Mouse (Mus musculus) intestine, embryonic 14.5 days (tissue): ENCODE measurements around the gene Rln3. TPM values are rescaled to one million over a fixed set of nuclear protein-coding genes. Genes with fewer than 3 reads are reported as not detected.
"Not testable (repeated sequence)": the region's sequence is repeated elsewhere in the genome, so short reads cannot be mapped to it uniquely, and the experiment has no call there.

Experiments
- ATAC-seq: fragments of 200-750 bp; cut with Nextera tagmentation; replicated peaks from 2 replicates; pipeline ENCODE4 v1.8.0; 2017; ENCODE audit warnings: low read depth, moderate number of reproducible peaks, moderate TSS enrichment, moderate library complexity; ENCODE audit not compliant: low FRiP score, low TSS enrichment
- DNase-seq: peaks from one replicate; pipeline ENCODE4 v3.0.0-alpha.2; 2018; ENCODE audit warnings: low spot score
- H3K27ac ChIP-seq: fragments of 300-500 bp; sonication (generic); 2 replicates; pipeline ENCODE4 v1.5.1; 2014; ENCODE audit warnings: low read depth, mild to moderate bottlenecking, control low read depth
- H3K27me3 ChIP-seq: fragments of 300-500 bp; sonication (generic); replicated peaks from 2 replicates; pipeline ENCODE4 v1.6.1; 2014; ENCODE audit warnings: low read length, control low read depth; ENCODE audit not compliant: control insufficient read depth, insufficient read depth
- H3K36me3 ChIP-seq: fragments of 300-500 bp; sonication (generic); 2 replicates; pipeline ENCODE4 v1.6.1; 2014; ENCODE audit warnings: low read length, control low read depth; ENCODE audit not compliant: control insufficient read depth, insufficient read depth
- H3K4me1 ChIP-seq: fragments of 300-500 bp; sonication (generic); replicated peaks from 2 replicates; pipeline ENCODE4 v1.6.1; 2014; ENCODE audit warnings: low read length, control low read depth, mixed read lengths; ENCODE audit not compliant: control insufficient read depth, insufficient read depth
- H3K4me2 ChIP-seq: fragments of 300-500 bp; sonication (generic); 2 replicates; pipeline ENCODE4 v1.6.1; 2014; ENCODE audit warnings: low read length
- H3K4me3 ChIP-seq: fragments of 300-500 bp; sonication (generic); 2 replicates; pipeline ENCODE4 v1.5.1; 2014; ENCODE audit warnings: low read depth, low read length, control low read depth, mixed read lengths
- H3K9ac ChIP-seq: fragments of 300-500 bp; sonication (generic); 2 replicates; pipeline ENCODE4 v1.6.1; 2014; ENCODE audit warnings: mild to moderate bottlenecking, low read length
- H3K9me3 ChIP-seq: fragments of 300-500 bp; sonication (generic); 2 replicates; pipeline ENCODE4 v1.6.1; 2016; ENCODE audit warnings: low read length, control low read depth; ENCODE audit not compliant: control insufficient read depth
- WGBS: fragments of 180-500 bp; shearing (Covaris S2); extraction: QIAGEN DNeasy Blood & Tissue Kit; methylation state at CpG from one replicate; pipeline ENCODE4 v1.1.7; 2014; 5-methylcytosine and 5-hydroxymethylcytosine counted together
- polyA plus RNA-seq: library from polyadenylated mRNA; unstranded; fragments of >200 nt; fragmentation: Nextera tagmentation; extraction: Ambion mirVana; gene quantifications from 2 replicates; pipeline ENCODE4 v1.2.1, GENCODE M21; 2014

Rln3 gene
- polyA plus RNA-seq, 1 experiment from 2014 or later: 0.41 TPM

DNA sequence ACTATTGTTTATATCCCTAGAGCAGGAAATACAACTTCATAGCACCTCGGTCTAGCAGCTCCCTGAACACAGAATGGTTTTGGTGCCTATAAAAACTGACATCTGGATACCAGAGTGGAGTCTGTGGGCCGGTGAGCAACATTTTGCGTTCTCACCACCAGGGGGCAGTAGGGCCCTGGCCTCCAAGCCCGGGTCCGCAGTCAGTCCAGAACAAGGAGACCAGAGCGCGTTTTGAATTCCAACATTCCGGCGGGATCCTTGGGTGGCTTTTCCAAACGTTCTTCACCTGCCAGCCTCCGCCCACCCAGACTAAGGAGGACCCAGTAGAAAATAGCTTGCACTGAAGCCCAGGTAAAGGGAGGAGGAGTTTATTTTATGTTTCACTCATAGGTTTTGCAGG, 34.9 kb downstream of the Rln3 start:
- no peaks in the 10 kb centered on the region for H3K36me3 ChIP-seq
- DNase-seq (peak; percentile 96), ATAC-seq (no peak)
- no peak overlapping the region for H3K9ac ChIP-seq
- H3K4me3 ChIP-seq: no peak overlapping the region
- 1% methylated on average over 11 of the region's 11 CpGs for WGBS
- H3K27me3 ChIP-seq: peaks cover 36% of the 10 kb centered on the region
- no peaks in the 10 kb centered on the region for H3K9me3 ChIP-seq
- no peak overlapping the region for H3K27ac ChIP-seq
- peaks cover 26% of the 10 kb centered on the region for H3K4me1 ChIP-seq
- H3K4me2 ChIP-seq: no peak overlapping the region

DNA sequence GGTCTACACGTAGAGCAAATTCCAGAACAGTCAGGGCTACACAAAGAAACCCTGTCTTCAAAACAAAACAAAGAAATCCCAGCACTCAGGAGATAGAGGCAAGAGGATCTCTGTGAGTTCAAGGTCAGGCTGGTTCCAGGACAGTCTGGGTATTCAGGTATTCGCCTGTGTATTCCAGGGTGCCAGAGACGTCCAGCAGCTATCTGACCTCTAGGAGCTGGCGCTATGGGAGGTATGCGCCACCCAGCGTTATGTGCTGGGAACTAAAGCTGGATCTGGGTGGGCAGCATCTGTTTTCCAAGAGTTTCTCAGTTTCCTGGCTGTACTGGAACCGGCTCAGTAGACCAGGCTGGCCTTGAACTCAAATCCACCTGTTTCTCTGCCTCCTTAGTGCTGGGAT, 36.4 kb downstream of the Rln3 start:
- Histone ChIP-seq H3K4me2 (no peak overlapping the region), H3K4me3 (no peak overlapping the region), H3K9me3 (no peaks in the 10 kb centered on the region), H3K9ac (no peak overlapping the region), H3K27me3 (peaks cover 33% of the 10 kb centered on the region), H3K4me1 (peaks cover 30% of the 10 kb centered on the region), H3K27ac (no peak overlapping the region), H3K36me3 (no peaks in the 10 kb centered on the region)
- DNase-seq: no peak
- 27% methylated on average over 7 of the region's 7 CpGs for WGBS
- ATAC-seq: no peak

DNA sequence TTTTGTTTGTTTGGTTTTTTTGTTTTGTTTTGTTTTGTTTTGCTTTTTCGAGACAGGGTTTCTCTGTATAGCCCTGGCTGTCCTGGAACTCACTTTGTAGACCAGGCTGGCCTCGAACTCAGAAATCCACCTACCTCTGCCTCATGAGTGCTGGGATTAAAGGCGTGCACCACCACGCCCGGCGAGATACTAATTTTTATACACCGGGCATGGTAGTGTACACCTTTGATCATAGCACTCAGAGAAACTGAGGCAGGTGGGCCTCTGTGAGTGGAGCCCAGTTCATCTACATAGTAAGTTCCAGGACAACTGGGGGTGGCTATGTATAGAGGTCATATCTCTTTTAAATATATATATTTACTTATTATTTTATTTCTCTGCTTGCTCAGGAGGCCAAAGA, 39.3 kb downstream of the Rln3 start:
- not testable (repeated sequence) for H3K27ac ChIP-seq, H3K9ac ChIP-seq, H3K4me2 ChIP-seq, DNase-seq, ATAC-seq, H3K4me3 ChIP-seq, H3K9me3 ChIP-seq, H3K27me3 ChIP-seq
- Histone ChIP-seq H3K4me1 (peaks cover 12% of the 10 kb centered on the region), H3K36me3 (peaks cover 12% of the 10 kb centered on the region)
- WGBS: 90% methylated on average over 7 of the region's 7 CpGs

DNA sequence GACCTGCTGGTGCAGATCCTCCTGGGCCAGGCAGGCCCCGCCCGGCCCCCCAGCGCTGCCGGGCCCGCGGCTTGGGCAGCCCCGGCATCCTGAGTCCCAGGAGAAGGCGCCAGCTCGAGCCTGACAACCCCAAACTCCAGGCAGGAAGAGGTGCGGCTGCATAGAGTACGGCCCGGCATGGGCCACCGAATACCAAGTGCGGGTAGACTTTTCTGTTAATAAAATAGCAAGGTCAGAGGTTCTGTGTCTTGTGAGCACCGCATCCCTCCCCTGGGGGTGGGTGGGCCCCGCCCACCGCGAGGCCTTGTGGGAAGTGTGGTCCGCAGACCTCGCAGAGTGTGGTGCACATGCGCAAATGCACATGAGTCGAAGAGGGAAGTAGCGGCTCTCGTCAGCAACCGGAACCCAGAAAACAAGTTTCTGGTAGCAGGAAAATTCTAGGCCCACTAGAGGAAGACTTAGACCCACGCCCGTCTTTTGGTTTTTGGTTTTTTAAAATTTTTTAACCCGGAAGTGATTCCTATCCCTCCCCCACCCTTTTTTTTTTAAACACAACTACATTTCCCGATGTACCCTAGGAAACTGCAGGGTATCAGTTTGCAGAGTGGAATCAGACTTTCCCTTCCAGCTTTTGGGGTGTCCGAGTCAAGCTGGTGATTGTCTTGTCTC, 40.1 kb downstream of the Rln3 start:
- peak overlapping the region; percentile 70 for H3K4me2 ChIP-seq
- peaks cover 20% of the 10 kb centered on the region for H3K36me3 ChIP-seq
- ATAC-seq: peak; percentile 77
- H3K4me3 ChIP-seq: peak overlapping the region; percentile 42
- H3K4me1 ChIP-seq: peaks cover 9% of the 10 kb centered on the region
- no peaks in the 10 kb centered on the region for H3K27me3 ChIP-seq
- no peaks in the 10 kb centered on the region for H3K9me3 ChIP-seq
- 2% methylated on average over 30 of the region's 30 CpGs for WGBS
- H3K9ac ChIP-seq: peak overlapping the region; percentile 43
- peak; percentile 94 for DNase-seq
- H3K27ac ChIP-seq: peak overlapping the region; percentile 85

- H3K9me3 ChIP-seq: no peaks in the 10 kb centered on the region
- peak overlapping the region; percentile 70 for H3K4me2 ChIP-seq
- DNase-seq (no peak), ATAC-seq (no peak)
- WGBS: 80% methylated on average over 6 of the region's 6 CpGs
- peak overlapping the region; percentile 42; the same call in 1 of the 2 replicates for H3K4me3 ChIP-seq
- H3K9ac ChIP-seq: peak overlapping the region; percentile 43
- H3K27me3 ChIP-seq: no peaks in the 10 kb centered on the region
- H3K4me1 ChIP-seq: peaks cover 18% of the 10 kb centered on the region
- no peak overlapping the region for H3K27ac ChIP-seq
- peaks cover 26% of the 10 kb centered on the region for H3K36me3 ChIP-seq
These were observed 41.1 kb downstream of the Rln3 start for GRCm38 (mm10) chr8:84003612-84004246.

DNA sequence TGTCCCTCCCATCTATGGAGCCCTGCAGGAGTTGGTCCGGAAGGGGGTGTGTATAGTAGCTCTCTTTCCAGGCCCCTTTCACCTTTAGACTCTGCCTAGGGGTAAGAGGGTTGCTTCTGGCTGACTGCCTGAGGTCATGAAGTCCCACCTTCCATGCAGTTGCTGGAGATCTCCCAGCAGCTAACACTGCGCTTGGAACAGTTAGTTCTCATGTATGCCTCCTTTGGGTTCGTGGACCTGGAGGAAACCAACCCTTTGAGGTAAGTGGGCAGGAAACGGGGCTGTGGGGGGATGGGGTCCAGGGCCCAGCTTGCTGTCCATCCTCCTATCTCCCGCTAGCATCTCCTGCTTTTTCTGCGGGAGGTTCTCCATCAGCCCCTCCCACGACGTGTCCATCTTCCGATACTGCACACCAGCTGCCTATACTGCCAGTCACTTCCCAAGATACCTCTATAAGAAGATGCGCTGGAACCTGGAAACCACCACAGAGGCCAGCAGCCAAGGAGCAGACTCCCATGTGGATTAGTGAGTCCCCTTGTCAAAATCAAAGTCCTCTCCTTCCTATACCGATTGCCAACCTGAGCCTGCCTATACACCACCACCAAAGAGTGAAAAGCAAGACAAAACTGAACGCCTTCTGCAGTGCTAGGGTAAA, 41.7 kb downstream of the Rln3 start:
- no peak overlapping the region for H3K27ac ChIP-seq
- ATAC-seq: no peak
- H3K9me3 ChIP-seq: no peaks in the 10 kb centered on the region
- WGBS: 69% methylated on average over 12 of the region's 12 CpGs
- H3K4me1 ChIP-seq: peaks cover 19% of the 10 kb centered on the region
- no peaks in the 10 kb centered on the region for H3K27me3 ChIP-seq
- H3K36me3 ChIP-seq: peaks cover 26% of the 10 kb centered on the region
- DNase-seq: no peak
- no peak overlapping the region for H3K4me3 ChIP-seq
- no peak overlapping the region for H3K9ac ChIP-seq
- no peak overlapping the region for H3K4me2 ChIP-seq

- H3K4me2 ChIP-seq: no peak within 1 kb of the TSS
- peaks cover 26% of the 10 kb centered on the region for H3K36me3 ChIP-seq
- no peaks in the 10 kb centered on the region for H3K9me3 ChIP-seq
- WGBS: 43% methylated on average over 61 of the region's 61 CpGs
- ATAC-seq (no peak), DNase-seq (no peak)
- H3K27ac ChIP-seq: no peak within 1 kb of the TSS
- no peaks in the 10 kb centered on the region for H3K27me3 ChIP-seq
- H3K4me3 ChIP-seq: no peak within 1 kb of the TSS
- H3K9ac ChIP-seq: no peak within 1 kb of the TSS
- peaks cover 19% of the 10 kb centered on the region for H3K4me1 ChIP-seq
These were observed 43.4 kb downstream of the Rln3 start, which contains the start of gene 1700067K01Rik for GRCm38 (mm10) chr8:84001281-84002000. Gene 1700067K01Rik, plus strand, starts transcription at chr8:84001502.

- Histone ChIP-seq H3K4me2 (no peak overlapping the region), H3K4me3 (no peak overlapping the region), H3K9me3 (no peaks in the 10 kb centered on the region), H3K36me3 (peaks cover 30% of the 10 kb centered on the region), H3K9ac (no peak overlapping the region), H3K27ac (no peak overlapping the region), H3K27me3 (no peaks in the 10 kb centered on the region), H3K4me1 (peaks cover 21% of the 10 kb centered on the region)
- ATAC-seq: no peak
- no peak for DNase-seq
- WGBS: 95% methylated on average over 2 of the region's 2 CpGs
These were observed 45.0 kb downstream of the Rln3 start for GRCm38 (mm10) chr8:83999825-84000224.
